Mouse (Mus musculus) gastrocnemius, adult 8-10 months (tissue): ENCODE data around the gene Babam2. TPM values are rescaled to one million over a fixed set of nuclear protein-coding genes. Genes with fewer than 3 reads are reported as not detected.
"Not testable (repeated sequence)": the region's sequence is repeated elsewhere in the genome, so short reads cannot be mapped to it uniquely, and the experiment has no call there.

Source experiments
- DNase-seq, 2 experiments: peaks; one replicate each; pipeline ENCODE4 v3.0.0; 2022; ENCODE audit warnings: low spot score in 2 of 2
- total RNA-seq, 4 experiments: library from RNA; stranded (reverse); gene quantifications; 2 replicates each; pipeline ENCODE4 v1.2.4; 2022

The Babam2 gene
- total RNA-seq, 4 experiments from 2014 or later = 32.9 to 34.2 (median 33.5) TPM

DNA sequence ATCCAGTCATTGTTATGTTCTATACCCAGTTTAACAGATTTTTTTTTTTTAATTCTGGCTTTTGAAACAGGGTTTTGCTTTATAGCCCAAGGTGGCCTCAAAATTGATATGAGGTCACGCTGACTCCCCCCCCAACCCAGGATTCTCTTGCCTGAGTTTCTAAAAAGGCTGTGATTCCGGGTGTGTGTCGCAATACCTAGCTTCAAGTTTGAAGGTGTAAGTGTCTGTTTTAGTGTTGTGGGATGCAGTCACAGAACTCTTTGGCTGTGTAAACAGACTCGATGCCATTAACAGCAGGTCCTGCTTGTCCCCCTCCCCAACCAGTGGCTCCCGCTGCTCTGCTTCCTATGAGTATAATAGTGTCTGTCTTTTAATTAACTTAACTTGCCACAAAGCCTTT, 84.1 kb downstream of the Babam2 start:
- DNase-seq = no peak

DNA sequence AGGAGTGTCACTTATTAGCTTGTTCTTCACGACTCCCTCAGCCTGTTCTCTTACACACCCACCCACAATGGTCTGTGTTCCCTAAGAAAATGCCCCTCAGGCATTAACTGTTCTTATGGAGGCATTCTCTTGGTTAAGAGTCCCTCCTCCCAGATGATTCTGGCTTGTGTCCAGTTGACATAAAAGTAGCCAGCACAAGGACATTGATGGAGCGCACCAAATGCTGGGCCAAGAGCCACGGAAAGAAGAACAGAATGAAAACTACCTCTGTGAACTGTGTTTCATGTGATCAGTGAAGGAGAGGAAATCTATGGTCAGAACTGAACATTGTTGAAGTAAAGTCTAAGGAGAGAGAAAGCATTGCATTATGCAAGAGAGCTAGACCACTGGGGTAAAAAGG, 89.7 kb downstream of the Babam2 start:
- no peak for DNase-seq

DNA sequence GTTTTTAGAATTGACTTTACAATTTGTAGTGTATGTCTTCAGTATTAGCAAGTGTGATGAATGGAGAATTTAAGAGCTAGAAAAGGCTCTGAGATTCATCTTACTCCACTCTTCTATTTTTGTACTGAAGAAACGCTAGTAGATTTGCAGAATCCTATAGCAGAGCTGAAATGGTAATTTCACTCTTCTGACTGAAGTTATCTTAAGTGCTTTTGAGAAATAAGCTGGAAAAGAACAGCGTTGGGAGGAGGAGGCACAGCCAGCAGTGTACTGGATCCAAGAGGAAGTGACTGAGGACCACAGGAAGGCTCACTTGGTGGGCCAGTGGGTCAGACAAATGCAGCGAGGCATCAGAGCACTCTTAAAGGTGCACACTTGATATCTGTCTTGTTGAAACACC, 90.1 kb downstream of the Babam2 start:
- DNase-seq = no peak

DNA sequence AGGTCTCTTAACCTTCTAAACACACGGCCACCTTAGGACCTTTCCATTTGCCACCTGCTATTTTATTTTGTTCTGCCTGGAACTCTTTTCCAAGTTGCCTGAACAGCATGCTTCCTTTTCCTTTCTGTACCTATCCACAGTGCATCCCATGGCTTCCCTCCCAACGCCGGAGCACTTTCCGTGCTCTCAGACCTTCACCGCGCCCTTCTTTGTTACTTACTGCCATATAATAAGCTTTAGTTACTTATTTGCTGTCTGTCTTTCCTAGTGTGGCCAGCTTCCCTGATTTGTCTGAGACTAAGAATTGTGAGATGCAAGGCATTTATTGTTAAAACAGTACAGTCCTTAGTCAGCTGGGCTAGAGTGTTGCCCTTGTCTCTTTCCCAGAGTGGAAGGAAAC, 94.9 kb downstream of the Babam2 start:
- no peak for DNase-seq

DNA sequence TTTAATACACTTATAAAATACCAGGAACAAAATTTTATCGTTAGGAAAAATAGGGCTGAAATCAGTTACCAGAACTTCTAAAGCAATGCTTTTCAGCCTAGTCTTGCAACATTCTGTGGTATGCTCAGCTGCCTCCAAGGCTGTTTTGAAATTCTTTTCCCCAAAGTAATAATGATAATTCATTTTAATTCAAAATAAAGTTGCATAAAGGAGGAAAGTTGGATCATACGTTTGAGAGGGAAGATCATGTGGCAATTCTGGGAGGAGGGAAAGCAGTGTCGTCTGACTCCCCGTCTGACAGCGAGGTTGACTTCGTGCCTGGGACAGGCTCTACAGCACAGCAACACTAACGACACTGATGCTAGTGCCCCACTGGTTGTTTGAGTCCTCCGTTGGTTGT, 95.4 kb downstream of the Babam2 start:
- no peak for DNase-seq

DNA sequence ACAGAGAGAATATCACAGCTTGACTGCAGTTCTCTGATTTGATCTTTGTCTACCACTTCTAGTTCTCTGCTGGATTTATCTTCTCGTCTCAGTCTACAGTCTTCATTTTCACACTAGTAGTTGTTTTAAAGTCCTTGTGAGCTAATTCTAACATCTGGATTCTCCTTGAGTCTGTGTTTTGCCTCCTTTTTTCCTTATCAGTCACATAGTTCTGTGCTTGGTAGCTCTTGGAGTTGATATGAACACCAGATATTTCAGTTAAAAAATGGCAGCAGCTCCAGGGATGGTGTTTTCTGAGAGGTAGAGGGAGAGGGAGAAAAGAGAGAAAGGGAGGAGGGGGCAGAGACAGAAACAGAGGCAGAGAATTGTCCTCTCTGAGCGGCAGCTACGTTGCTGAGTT, 97.9 kb downstream of the Babam2 start:
- no peak for DNase-seq

DNA sequence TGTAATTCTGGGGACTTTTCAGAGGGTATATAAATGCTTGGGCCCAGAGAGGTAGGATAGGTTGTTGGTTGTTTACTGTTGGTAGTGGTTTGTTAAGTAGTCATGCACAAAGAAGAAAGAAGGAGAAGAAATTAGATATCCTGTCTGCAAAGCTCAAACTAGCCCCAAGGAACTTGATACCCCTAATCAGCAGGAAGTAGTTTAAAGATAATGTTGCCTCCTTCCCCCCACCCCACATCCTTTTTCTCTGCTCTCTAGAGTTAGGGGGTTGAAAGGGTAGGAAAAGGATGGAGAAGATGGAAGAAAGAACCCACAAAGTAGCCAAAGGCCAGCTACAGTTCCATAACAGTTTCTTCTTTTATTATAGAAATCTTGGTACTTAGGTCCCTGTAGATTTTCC, 99.5 kb downstream of the Babam2 start:
- DNase-seq = no peak

DNA sequence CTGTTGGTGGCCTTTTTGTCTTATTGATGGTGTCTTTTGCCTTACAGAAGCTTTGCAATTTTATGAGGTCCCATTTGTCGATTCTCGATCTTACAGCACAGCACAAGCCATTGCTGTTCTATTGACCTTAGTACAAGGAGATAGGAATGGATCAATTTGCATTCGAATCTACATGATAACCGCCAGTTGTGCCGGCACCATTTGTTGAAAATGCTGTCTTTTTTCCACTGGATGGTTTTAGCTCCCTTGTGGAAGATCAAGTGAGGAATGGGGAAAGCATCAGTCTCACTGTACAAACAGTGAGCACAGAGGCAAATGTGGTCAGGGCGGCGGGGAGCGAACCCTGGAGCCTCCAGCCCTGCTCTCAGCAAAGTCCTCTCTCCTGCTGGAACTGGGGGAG, 106.7 kb downstream of the Babam2 start:
- not testable (repeated sequence) for DNase-seq

DNA sequence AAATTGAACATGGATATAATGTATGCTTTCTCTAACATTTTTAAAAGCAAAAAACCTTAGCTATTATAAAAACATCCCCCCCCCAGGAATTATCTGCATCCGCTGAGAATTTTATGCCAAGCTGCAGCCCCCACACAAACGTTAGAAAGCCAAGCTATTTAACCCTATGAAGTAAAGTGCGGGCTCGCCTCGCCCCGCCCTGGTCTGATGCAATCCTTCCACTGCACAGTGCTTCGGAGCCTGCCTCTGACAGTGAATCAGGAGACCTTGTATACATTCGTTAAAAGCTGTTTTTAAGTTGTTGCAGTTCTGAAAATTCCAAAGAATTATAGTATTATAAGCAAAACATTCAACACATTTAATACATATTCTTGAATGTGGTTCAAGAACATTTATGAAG, 107.3 kb downstream of the Babam2 start:
- no peak for DNase-seq

DNA sequence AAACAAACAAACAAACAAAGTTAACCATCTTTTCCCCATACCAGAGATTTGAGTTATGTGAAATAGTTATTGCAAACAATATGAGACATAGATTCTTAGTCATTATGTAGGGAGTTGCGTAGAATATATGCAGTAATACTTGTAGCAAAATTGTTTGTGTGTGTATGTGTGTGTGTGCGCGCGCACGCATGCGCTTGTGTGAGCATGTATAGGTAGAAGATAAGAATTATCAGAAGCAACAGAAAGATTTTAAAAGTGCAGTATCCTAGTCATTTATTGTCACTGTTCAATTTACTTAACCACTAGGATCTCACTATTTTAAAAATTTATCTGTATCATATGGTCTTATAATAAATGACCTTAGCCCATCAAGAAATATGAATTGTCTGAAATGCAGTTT, 109.8 kb downstream of the Babam2 start:
- no peak for DNase-seq

DNA sequence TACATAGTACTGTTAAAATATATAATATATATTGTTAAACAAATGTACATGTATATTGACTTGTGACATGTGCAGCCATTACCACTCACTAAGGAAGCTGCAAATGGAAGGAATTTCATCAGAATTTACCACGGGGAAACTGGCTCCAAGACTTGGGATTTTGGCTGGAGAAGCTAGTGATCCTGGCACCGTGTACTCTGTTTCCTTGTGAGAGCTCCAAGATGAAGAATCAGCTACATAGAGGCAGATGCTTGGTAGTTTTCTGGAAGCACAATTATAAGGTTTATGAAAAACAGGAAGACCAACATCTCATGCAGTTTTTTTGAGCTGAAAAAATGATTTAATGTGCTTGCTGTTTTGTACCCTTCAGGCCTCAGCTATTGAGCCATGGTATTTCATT, 110.8 kb downstream of the Babam2 start:
- peak in 1 of 2 experiments; percentile 11 for DNase-seq

DNA sequence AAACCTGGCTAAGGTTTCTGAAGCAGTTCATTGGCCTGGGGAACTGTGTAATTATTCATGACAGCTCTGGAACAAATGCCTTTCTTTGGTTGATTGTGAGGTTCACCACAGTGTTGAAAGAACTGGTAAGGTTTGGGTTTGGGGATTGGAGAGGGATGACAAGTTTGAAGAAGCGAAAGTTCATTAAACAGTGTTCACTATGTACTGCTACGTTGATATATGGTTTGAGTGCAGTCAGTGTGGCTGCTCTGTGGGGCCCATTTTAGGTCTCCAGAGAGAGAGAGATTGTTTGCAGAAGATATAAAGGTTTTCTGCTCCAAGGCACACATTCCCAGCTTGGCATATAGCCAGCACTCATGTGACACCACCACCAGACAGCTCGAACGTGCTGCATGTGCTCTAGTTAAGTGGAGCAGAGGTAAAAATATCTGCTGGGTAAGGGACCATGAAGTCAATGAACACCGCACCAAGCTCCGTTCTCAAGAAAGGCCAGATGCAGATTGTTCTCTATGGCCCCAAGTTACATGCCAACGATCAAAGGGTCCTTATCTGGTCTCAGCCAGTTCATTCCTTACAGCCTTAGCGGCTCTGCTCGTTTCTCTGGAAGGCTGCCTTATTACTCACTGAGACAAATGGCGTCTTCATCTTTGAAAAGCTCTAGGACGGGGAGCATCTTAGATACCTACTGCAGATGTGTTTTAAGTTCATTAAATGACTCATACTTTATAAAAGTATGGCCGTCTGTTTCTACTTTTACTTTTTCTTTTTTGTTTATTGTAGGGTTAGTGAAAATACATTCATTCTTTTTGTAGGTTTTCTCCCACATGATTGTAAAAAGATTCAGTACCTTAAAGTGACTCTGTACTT, 113.5 kb downstream of the Babam2 start:
- DNase-seq = no peak

DNA sequence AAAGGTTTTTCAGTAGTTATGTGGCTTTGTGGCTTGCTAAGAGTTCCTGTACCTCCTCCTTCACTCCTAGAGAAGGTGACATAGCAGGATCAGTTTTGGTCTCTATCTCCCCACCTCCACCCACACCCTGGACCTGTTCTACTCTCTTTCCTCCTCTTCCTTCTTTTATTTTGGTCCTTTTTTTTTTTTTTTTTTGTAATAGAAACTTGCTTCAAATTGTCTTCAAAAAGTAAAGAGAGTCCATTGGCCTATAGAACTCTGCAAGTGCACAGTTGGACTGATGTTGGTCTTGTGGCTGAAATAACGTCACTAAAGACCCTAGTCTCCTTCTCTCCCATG, 114.1 kb downstream of the Babam2 start:
- no peak for DNase-seq

DNA sequence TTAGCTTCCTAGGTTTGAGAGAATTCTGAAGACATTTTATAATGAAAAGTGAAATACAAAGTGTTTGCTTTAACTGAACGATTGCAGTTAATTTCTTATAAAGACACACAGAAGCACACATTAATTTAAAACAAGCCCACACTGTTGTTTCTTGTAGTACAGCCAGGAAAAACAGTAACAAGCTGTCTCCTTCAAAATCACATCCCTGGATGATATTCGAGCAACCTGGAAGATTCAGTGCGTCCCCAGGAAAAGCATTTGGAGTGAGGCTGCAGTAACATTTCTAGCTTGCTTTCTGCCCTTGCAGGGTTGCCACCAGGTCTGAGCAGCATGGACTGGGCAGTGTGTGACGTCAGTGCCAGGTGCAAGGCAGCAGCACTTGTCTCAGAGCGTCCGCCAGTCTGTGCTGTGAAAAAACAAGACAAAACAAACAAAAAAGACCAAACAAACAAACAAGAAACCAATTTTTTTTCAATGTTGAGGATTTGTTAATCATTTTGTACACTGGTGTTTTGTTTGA, 115.7 kb downstream of the Babam2 start:
- no peak for DNase-seq

DNA sequence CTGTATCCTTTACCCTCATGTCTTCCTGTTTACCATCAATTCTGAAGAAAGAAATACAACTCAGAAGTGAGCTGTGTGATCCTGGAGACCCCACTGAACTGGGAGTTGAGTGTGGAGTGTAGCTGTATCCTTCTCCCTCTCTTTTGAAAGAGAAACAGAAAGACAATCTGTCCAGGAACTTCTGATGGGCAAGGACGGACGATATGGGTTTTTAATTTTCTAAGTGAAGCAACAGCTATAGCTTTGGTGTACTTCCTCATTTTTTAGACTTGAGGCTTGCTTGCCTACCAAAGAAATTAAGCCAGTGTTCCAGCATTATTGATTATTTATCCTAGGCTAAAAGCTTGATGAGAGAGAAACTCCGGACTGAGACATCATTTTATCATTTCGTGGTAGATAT, 116.6 kb downstream of the Babam2 start:
- no peak for DNase-seq

DNA sequence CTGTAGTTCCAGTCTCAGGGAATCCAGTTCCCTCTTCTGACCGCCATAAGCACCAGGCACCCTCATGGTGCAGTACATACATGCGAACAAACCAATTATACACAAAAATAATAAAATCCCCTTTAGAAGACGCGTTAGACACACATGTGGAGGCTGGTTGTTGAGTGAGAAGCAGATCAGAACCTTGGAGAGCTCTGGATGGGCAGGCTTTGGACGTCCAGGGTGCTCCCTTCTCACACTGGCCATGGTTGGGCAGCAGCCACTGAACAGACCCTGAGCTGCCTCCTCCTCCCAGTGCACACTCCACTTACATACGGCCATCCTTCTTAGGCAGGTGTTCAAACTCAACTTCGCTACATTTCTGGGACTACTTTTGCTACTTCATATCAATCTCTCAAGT, 117.6 kb downstream of the Babam2 start:
- no peak for DNase-seq

DNA sequence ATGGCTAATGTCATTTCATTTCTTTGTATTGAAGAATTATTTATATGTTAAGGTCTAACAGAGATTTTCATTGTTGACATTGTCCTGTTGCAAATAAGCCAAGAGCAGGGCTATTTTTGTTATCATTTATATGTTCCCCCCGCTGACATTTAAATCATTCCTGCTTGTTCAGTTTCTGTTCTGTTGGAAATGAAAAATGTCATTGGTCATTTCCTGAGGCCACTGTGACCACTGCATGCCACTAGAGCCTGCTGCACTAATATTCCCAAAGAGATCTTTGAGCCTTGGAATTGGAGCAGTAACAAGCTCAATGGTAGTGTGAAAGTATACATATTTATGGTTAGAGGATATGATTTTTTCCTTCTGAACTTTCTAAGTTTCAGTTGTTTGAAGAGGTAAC, 118.6 kb downstream of the Babam2 start:
- DNase-seq = no peak

DNA sequence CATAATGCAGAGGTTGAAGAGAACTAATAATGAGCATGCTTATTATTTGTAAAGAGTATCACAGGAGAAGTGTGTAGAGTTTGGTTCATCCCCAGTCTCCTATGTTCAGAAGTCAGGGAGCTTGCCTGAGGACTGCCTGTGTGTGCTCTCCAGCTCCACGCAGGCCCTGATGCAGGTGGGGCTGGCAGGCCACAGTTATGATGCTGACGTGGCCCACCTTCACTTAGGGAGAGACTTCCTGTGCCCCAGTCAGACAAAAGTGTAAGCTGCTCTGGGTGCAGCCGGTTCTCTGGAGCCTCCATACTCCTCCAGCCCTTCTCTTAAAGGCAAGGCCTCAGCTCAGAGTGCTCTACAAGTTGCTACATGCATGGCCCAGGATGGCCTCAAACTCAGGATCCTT, 123.3 kb downstream of the Babam2 start:
- no peak for DNase-seq

DNA sequence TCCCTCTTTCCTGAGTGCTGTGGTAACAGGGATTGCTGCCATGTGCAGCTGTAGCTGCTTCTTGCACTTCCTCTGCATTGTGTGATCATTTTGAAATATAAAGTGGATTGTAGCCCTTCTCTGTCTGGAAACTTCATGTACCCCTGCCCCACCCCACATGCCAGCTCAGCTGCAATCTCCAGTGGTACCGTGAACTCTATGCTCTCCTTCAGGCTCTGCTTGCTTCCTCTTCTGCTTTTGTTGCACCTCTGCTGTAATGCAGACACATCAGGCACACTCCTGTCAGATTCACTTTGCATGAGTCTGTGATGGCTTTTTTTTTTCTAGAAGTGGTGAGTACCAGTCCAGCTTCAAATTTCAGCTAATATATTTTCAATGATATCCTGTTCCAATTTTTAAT, 123.7 kb downstream of the Babam2 start:
- DNase-seq = no peak

DNA sequence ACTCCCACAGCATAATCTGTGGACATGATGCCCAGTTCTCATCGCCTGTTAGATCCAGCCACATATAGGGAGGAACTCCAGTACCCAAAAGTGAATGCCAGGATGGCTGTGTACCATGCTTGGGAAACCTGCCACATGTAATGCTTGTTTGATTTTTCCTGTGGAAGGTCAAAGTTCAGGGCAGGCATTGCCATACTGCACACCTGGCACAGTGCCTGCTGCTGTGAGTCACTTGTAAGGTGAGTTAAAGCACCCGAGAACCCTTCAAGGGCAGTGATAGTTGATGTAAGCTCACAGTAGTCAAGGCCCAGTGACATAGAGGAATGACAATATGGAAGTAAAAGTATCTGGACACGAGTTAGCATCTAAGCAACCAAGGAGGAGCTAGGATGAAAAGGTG, 126.2 kb downstream of the Babam2 start:
- no peak for DNase-seq

DNA sequence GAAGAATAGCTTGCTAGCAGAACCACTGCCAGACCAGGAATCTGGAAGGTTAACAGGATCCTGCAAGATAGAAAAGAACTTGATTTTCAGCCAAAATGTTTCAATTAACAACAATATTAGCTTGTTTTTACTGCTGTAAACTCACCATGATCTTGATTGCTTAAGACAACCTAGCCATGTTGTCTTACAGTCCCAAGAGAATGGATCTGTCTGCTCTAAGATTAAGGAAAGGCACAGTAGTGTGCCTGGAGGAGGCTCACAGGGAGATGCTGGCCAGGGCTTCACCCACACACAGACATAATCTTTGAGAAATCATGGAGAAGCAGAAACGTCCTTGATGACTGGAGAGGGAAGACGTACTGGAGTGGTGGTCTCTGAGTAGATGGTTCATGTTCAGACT, 126.6 kb downstream of the Babam2 start:
- DNase-seq = no peak

DNA sequence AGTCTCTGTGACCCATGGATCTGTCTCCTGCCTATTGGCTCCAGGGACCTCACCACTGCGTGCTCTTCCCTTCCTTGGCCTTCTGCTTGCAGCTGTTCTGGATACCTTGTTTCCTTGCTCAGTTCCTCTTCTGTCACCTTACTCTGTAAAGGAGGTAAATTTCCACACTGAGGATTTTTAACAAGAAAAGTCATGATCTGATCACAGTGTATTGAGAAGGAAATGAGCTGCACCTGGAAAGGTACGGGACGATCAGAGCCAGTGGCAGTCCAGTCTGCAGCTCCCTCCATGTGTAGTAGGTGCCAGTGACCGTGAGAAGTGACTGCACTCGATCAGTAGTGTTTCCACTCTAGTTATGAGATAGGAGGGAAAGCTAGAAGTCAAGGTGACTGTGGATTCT, 129.8 kb downstream of the Babam2 start:
- DNase-seq = no peak

DNA sequence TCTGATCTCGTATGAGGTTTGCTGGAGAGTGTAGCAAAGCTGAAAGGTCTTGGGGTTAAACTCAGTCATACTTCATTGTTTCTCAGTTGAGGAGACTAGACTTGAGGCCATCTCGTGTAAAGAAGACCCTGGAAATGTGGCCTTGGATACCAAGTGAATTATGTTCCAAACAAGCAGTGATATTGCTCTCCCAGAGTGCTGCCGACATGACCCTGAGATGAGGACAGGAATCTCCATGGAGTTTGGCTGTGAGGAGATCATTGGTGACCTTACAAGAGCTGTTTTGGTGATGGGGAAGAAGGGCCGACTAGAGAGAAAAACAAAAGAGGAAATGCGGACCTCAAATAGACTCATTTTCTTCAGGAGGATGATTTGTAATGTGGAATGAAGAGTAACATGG, 130.4 kb downstream of the Babam2 start:
- DNase-seq = no peak

DNA sequence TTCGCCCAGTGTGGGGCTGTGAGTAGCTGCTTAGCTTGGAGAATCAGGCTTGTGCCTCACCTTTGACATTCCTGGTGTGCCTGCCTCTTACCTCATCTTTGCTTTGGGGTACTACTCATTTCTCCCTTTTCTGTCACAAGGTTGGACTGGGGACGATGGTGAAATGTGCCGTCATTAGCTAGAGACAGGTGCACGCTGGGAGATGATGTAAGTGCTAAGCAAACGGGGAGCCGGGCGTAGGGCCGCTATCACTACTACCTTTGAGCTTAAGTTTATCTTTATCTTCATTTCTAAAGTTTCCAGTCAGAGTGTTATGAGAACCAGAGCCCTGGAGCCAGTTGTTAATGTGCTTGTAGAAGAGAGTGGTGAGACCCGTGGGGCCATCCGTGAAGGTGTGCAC, 131.3 kb downstream of the Babam2 start:
- DNase-seq = no peak
